Mouse (Mus musculus): Measurements from ENCODE around the gene Tmem171. TPM values are rescaled to one million over a fixed set of nuclear protein-coding genes. Genes with fewer than 3 reads are reported as not detected.

Gene Tmem171
- polyA plus RNA-seq, 1 experiment from 2014 or later: 1.2 TPM

DNA sequence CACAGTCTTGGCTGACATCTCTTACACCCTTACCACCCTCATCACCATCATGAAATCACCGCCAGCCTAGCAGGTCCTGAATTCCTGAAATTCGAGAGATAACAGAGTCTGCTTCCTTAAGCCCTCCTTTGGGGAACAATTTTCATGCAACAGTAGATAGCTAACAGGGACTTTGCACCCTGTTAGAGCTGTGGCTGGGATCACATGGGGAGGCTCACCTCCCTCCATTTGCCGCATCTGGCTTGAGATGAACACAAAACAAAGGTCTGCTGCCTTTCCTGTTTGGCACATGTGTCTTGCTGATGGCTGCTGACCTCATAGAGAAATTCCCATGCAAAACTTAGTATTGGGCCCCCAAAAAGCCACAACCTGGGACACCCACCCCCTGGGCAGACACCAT lies 27.3 kb downstream of the Tmem171 start:
- WGBS (ENCODE audit: insufficient replicate concordance): 27% methylated on average over 3 of the region's 3 CpGs
- no peak for ATAC-seq (replicated peaks; ENCODE audit: insufficient number of reproducible peaks, low FRiP score, low TSS enrichment)
- no peak overlapping the region for H3K4me3 ChIP-seq (ENCODE audit: low read depth, low read length)
- no peaks in the 10 kb centered on the region for H3K9me3 ChIP-seq (replicated peaks; ENCODE audit: control insufficient read depth, low read length)
- no peaks in the 10 kb centered on the region for H3K36me3 ChIP-seq (ENCODE audit: control insufficient read depth, insufficient read depth, low read length)
- H3K9ac ChIP-seq (ENCODE audit: low read depth, low read length): no peak overlapping the region
- no peaks in the 10 kb centered on the region for H3K27me3 ChIP-seq (ENCODE audit: control insufficient read depth, insufficient read depth, low read length)
- H3K4me2 ChIP-seq: no peak overlapping the region
- H3K27ac ChIP-seq (ENCODE audit: low read depth, low read length): no peak overlapping the region
- peaks cover 5% of the 10 kb centered on the region; the same call in 1 of the 2 replicates for H3K4me1 ChIP-seq (ENCODE audit: control insufficient read depth, insufficient read depth, low read length)

DNA sequence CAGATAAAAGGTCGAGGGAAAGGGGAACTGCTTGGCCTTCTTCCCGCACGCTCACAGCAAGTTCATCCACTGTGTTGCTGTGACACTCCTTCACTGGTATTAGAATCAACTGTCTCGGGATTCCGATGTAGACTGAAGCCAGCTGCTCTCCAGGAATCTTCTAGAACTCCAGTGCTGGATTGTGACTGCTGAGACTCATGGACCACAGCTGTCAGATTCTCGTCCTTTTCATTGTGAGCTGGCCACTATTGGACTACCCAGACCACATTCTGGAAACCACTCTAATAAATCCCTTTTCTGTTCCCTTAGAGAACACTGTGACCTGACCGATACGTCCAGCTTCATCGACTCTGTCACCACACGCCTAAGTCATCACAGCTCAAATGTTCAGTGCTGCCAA lies 29.4 kb downstream of the Tmem171 start:
- Histone ChIP-seq H3K27me3 (ENCODE audit: control insufficient read depth, insufficient read depth, low read length) (no peaks in the 10 kb centered on the region), H3K36me3 (ENCODE audit: control insufficient read depth, insufficient read depth, low read length) (no peaks in the 10 kb centered on the region), H3K9me3 (replicated peaks; ENCODE audit: control insufficient read depth, low read length) (0 out of 2 replicates have a peak, but pooled peaks cover 2% of the 10 kb centered on the region), H3K4me2 (no peak overlapping the region), H3K4me3 (ENCODE audit: low read depth, low read length) (no peak overlapping the region), H3K9ac (ENCODE audit: low read depth, low read length) (no peak overlapping the region), H3K4me1 (ENCODE audit: control insufficient read depth, insufficient read depth, low read length) (peaks cover 5% of the 10 kb centered on the region; the same call in 1 of the 2 replicates), H3K27ac (ENCODE audit: low read depth, low read length) (no peak overlapping the region)
- ATAC-seq (replicated peaks; ENCODE audit: insufficient number of reproducible peaks, low FRiP score, low TSS enrichment): no peak
- 79% methylated on average over 10 of the region's 10 CpGs for WGBS (ENCODE audit: insufficient replicate concordance)

DNA sequence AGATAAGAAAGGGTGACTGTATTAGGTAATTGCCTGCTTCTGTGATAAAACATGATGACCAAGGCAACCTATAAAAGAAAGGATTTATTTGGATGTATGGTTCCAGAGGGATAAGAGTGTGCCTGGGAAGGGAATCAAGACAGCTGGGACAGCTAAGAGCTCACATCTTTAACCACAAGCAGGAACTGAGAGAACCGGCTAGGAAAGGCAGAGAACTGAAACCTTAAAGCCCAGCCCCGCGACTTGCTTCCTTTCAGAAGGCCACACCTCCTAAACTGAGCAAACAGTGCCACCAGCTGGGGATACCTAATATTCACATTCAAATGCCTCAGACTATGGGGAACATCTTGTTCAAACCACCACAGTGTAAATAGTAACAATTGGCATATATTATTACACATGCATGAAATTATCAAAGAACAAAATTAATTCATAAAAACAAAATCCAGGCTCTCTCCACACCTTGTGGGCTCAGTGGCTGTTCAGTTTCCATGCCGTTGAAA lies 32.4 kb downstream of the Tmem171 start:
- 0 out of 2 replicates have a peak, but pooled peaks cover 2% of the 10 kb centered on the region for H3K9me3 ChIP-seq (replicated peaks; ENCODE audit: control insufficient read depth, low read length)
- ATAC-seq (replicated peaks; ENCODE audit: insufficient number of reproducible peaks, low FRiP score, low TSS enrichment): no peak
- H3K9ac ChIP-seq (ENCODE audit: low read depth, low read length): no peak overlapping the region
- no peak overlapping the region for H3K4me2 ChIP-seq
- H3K27ac ChIP-seq (ENCODE audit: low read depth, low read length): no peak overlapping the region
- 81% methylated on average over 4 of the region's 4 CpGs for WGBS (ENCODE audit: insufficient replicate concordance)
- H3K4me1 ChIP-seq (ENCODE audit: control insufficient read depth, insufficient read depth, low read length): peaks cover 5% of the 10 kb centered on the region; the same call in 1 of the 2 replicates
- no peaks in the 10 kb centered on the region for H3K27me3 ChIP-seq (ENCODE audit: control insufficient read depth, insufficient read depth, low read length)
- no peak overlapping the region for H3K4me3 ChIP-seq (ENCODE audit: low read depth, low read length)
- H3K36me3 ChIP-seq (ENCODE audit: control insufficient read depth, insufficient read depth, low read length): no peaks in the 10 kb centered on the region

DNA sequence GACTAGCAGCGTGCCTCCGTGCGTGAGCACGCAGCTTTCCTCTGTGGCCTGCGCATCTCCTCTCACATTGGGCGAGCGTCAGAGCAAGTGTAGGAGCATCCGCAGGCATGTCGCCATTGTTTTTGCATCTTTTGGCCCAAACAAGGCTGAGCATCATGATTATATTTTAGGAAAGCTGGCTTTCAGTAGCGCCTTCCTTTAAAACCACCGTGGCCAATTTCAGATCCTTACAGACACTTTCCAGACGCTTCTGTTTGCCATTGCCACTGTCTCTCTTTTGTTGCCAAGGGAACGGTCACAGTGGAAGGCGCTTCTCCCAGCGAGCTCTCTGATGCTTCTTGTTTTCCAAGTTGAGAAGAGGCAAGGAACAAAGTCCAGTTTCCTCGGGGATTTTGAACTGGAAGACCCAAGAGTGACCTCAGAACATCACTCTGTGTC lies 38.6 kb downstream of the Tmem171 start:
- no peak overlapping the region for H3K4me2 ChIP-seq
- H3K4me1 ChIP-seq (ENCODE audit: control insufficient read depth, insufficient read depth, low read length): no peaks in the 10 kb centered on the region
- H3K27ac ChIP-seq (ENCODE audit: low read depth, low read length): no peak overlapping the region
- no peaks in the 10 kb centered on the region for H3K36me3 ChIP-seq (ENCODE audit: control insufficient read depth, insufficient read depth, low read length)
- H3K27me3 ChIP-seq (ENCODE audit: control insufficient read depth, insufficient read depth, low read length): no peaks in the 10 kb centered on the region
- 83% methylated on average over 16 of the region's 16 CpGs for WGBS (ENCODE audit: insufficient replicate concordance)
- H3K4me3 ChIP-seq (ENCODE audit: low read depth, low read length): no peak overlapping the region
- no peaks in the 10 kb centered on the region for H3K9me3 ChIP-seq (replicated peaks; ENCODE audit: control insufficient read depth, low read length)
- no peak overlapping the region for H3K9ac ChIP-seq (ENCODE audit: low read depth, low read length)
- ATAC-seq (replicated peaks; ENCODE audit: insufficient number of reproducible peaks, low FRiP score, low TSS enrichment): no peak

DNA sequence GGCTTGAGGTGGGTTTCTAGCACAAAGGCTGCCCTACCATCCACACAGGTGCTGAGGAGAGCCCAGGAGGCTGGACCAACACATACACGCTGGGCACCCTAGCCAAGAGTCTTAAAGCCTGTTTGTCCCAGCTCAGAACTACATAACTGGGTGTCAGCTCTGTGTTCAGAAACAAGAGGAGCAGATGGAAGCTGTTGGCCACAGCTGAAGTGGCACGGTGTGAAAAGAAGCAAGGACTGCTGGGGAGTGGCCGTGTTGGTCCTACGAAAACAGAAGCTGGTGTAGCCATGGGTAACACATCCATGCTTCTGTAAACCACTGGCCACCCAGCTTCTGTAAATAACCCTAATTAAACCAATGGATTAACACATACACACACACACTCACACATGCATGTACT lies 39.3 kb downstream of the Tmem171 start:
- Histone ChIP-seq H3K4me3 (ENCODE audit: low read depth, low read length) (no peak overlapping the region), H3K4me2 (no peak overlapping the region), H3K27ac (ENCODE audit: low read depth, low read length) (no peak overlapping the region), H3K27me3 (ENCODE audit: control insufficient read depth, insufficient read depth, low read length) (no peaks in the 10 kb centered on the region), H3K9me3 (replicated peaks; ENCODE audit: control insufficient read depth, low read length) (no peaks in the 10 kb centered on the region), H3K4me1 (ENCODE audit: control insufficient read depth, insufficient read depth, low read length) (no peaks in the 10 kb centered on the region), H3K9ac (ENCODE audit: low read depth, low read length) (no peak overlapping the region), H3K36me3 (ENCODE audit: control insufficient read depth, insufficient read depth, low read length) (no peaks in the 10 kb centered on the region)
- 84% methylated on average over 4 of the region's 4 CpGs for WGBS (ENCODE audit: insufficient replicate concordance)
- ATAC-seq (replicated peaks; ENCODE audit: insufficient number of reproducible peaks, low FRiP score, low TSS enrichment): no peak

- no peak for ATAC-seq (replicated peaks; ENCODE audit: insufficient number of reproducible peaks, low FRiP score, low TSS enrichment)
- Histone ChIP-seq H3K27me3 (ENCODE audit: control insufficient read depth, insufficient read depth, low read length) (no peaks in the 10 kb centered on the region), H3K9ac (ENCODE audit: low read depth, low read length) (no peak overlapping the region), H3K36me3 (ENCODE audit: control insufficient read depth, insufficient read depth, low read length) (no peaks in the 10 kb centered on the region), H3K4me3 (ENCODE audit: low read depth, low read length) (no peak overlapping the region), H3K4me2 (no peak overlapping the region), H3K4me1 (ENCODE audit: control insufficient read depth, insufficient read depth, low read length) (no peaks in the 10 kb centered on the region), H3K27ac (ENCODE audit: low read depth, low read length) (no peak overlapping the region), H3K9me3 (replicated peaks; ENCODE audit: control insufficient read depth, low read length) (no peaks in the 10 kb centered on the region)
- WGBS (ENCODE audit: insufficient replicate concordance): 71% methylated on average over 10 of the region's 10 CpGs
These were observed 40.3 kb downstream of the Tmem171 start for GRCm38 (mm10) chr13:98654129-98654939.

DNA sequence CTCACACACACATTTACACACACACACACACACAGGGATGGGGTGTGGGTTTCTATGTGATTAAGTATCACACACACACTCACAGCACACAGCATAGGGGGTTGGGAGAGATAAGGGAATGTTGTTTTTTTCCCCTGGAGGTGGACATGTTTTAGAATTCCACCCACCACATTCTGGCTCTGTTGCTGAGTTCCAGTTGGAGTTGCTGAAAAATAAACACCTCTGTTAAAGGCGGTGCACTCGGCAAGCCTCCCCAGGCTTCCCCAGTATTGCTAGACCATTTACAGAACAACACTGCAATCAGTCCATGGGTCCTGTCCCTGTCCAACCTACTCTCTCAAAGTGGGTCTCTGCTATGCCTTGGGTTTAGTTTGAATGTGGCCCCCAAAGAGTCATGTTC lies 42.4 kb downstream of the Tmem171 start:
- Histone ChIP-seq H3K36me3 (ENCODE audit: control insufficient read depth, insufficient read depth, low read length) (no peaks in the 10 kb centered on the region), H3K4me2 (no peak overlapping the region), H3K4me3 (ENCODE audit: low read depth, low read length) (no peak overlapping the region), H3K9ac (ENCODE audit: low read depth, low read length) (no peak overlapping the region), H3K4me1 (ENCODE audit: control insufficient read depth, insufficient read depth, low read length) (no peaks in the 10 kb centered on the region), H3K27ac (ENCODE audit: low read depth, low read length) (no peak overlapping the region), H3K9me3 (replicated peaks; ENCODE audit: control insufficient read depth, low read length) (no peaks in the 10 kb centered on the region), H3K27me3 (ENCODE audit: control insufficient read depth, insufficient read depth, low read length) (no peaks in the 10 kb centered on the region)
- WGBS (ENCODE audit: insufficient replicate concordance): 72% methylated on average over 2 of the region's 2 CpGs
- ATAC-seq (replicated peaks; ENCODE audit: insufficient number of reproducible peaks, low FRiP score, low TSS enrichment): no peak

DNA sequence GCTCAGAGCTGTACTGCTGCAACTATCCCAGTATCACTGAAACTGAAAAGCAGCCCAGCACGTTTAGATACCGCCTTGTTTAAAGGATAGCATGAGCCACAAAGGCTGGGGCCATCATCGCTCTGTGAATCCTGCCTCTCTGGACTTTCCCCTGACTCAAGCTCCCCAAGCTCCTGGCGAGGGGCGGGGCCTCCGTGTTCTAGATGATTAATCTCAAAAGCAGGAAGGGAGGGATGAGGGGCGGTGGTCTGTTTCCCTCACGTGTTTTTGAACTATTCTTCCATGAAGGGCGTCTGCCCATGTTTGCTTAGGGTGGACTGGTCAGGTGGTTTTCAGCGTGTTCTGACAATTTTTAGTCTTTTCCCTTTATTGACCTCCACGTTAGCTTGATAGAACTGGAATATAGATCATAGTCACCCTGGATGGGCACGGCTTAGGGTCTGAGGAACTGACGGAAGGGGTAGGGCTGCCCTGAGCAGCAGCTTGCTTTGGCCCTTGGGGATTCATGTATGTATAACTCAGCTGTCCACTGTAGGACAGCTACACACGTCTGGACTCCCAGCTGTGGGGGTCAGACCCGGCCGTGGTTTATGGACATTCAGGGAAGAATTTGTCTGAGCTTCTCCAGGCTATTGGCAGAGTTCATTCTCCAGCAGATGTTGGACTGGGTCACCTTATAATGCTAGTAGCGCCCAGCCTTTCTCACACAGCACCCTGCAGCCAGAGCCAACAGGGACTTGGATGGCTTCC lies 43.2 kb downstream of the Tmem171 start:
- H3K36me3 ChIP-seq (ENCODE audit: control insufficient read depth, insufficient read depth, low read length): no peaks in the 10 kb centered on the region
- H3K9ac ChIP-seq (ENCODE audit: low read depth, low read length): no peak overlapping the region
- H3K4me2 ChIP-seq: no peak overlapping the region
- ATAC-seq (replicated peaks; ENCODE audit: insufficient number of reproducible peaks, low FRiP score, low TSS enrichment): no peak
- H3K27me3 ChIP-seq (ENCODE audit: control insufficient read depth, insufficient read depth, low read length): no peaks in the 10 kb centered on the region
- H3K27ac ChIP-seq (ENCODE audit: low read depth, low read length): no peak overlapping the region
- WGBS (ENCODE audit: insufficient replicate concordance): 61% methylated on average over 17 of the region's 17 CpGs
- no peaks in the 10 kb centered on the region for H3K4me1 ChIP-seq (ENCODE audit: control insufficient read depth, insufficient read depth, low read length)
- H3K9me3 ChIP-seq (replicated peaks; ENCODE audit: control insufficient read depth, low read length): no peaks in the 10 kb centered on the region
- H3K4me3 ChIP-seq (ENCODE audit: low read depth, low read length): no peak overlapping the region

Data from heart, embryonic 11.5 days (tissue).